Comparison of ENCODE assay signal across 1 mouse cellular context in genomic region chr17:48299756-48300155, GRCm38 (mm10).
TF ChIP-seq lines count a peak whose summit lies in the region.

No protein-coding gene starts in this region.

TF ChIP-seq in MEL, 35 proteins besides CTCF, POLR2A, EP300 and RAD21:
- TF ChIP-seq MXI1 (IDR thresholded peaks at IDR 0.05; ENCODE audit: low read depth, low read length) (peak; percentile 64), E2F4 (IDR thresholded peaks at IDR 0.05; ENCODE audit: borderline replicate concordance, low read depth, low read length) (no peak), CHD2 (IDR thresholded peaks at IDR 0.05; ENCODE audit: low read length) (no peak), BHLHE40 (IDR thresholded peaks at IDR 0.05; ENCODE audit: borderline replicate concordance, low read depth, low read length) (peak; percentile 89), MAX (IDR thresholded peaks at IDR 0.05; ENCODE audit: low read length) (peak; percentile 35; the same call in 1 of the 2 replicates)
